Mouse (Mus musculus) R1 (cell line): ENCODE measurements around the gene Tmc2.

ENCODE experiments used
- DNase-seq: peaks from one replicate; pipeline ENCODE4 v3.0.0-alpha.2; 2018; ENCODE audit warnings: low read depth, low spot score

The Tmc2 gene

DNA sequence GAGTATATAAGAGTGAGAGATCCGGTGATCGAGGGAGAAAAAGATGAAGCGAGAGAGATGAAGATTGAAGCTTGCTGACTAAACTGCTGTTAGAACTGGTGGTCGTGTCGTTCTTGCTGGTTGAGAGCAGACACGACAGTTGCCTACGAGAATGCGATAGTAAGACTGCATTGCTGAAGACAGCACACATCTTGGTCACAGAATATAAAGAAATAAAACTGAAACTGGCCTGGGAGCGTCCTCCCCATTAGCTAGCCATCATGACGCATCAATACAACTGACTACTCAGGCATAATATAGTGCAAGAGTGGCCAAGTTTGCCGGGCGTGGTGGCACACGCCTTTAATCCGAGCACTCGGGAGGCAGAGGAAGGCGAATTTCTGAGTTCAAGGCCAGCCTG, at the start of gene Tmc2:
TSS of gene Tmc2 (plus strand) at position 301 of the 400 bp plus-strand sequence.
- DNase-seq: no peak

DNA sequence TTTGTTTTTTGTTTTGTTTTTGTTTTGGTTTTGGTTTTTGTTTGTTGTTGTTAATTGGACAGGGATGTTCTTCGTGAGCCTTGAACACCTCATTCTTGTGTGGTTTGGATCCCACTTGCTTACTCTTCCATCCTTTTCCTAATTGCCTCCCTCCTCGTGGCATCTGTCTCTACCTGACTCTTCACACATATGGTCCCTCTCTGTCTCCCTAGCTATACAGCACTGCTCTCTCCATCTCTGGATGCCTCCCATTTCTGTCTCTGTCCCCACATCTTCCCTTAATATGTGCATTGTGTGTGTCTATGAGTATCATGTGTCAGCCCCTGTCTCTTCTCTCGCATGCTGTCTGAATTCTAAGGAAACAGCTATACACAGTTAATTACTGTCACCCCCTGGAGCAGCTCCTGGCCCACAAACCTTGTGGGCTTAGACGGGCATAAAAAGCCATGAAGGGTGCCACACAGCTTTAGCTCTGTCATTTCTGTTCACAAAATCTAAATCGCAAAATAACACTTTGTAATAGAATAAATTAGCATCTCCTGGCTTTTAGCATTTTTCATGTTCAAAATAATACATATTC, 48.8 kb upstream of the Tmc2 start:
- no peak for DNase-seq

DNA sequence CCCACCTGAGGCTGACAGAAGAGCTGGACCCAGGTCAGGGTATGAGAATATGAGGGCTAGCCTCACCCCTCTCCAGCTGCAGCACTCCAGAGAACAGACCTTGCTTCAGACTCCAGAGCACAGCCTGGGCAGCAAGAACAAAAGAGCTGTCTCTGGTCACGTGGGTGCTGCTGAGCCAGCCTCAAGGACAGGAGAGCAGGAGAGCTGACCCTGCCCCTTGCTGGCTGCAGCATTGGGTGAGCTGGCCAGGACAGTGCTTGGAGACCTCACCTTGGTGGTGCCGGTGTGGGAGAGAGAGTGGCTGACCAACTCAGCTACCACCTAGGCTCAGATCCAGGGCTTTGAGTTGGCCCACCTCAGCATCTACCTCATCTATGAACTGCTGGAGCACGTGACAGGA, 39.8 kb upstream of the Tmc2 start:
- DNase-seq: no peak

DNA sequence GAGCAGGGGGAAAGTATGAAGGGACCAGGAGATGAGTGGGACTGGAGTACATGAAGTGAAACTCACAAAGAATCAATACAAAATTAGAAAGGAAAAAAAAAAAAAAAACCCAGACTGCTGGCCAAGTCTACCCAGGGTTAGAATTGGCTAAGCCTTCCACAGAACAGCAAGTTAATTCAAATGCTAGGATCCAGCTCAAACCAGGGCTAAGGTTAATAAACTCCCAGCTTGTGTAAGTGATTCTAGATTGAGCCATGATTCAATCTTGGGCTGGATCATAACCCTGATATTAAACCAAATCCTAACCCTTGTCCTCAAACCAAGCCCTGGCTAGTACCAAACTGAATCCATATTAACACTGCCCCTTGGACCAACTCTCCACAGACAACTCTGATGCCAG, 39.1 kb upstream of the Tmc2 start:
- no peak for DNase-seq

DNA sequence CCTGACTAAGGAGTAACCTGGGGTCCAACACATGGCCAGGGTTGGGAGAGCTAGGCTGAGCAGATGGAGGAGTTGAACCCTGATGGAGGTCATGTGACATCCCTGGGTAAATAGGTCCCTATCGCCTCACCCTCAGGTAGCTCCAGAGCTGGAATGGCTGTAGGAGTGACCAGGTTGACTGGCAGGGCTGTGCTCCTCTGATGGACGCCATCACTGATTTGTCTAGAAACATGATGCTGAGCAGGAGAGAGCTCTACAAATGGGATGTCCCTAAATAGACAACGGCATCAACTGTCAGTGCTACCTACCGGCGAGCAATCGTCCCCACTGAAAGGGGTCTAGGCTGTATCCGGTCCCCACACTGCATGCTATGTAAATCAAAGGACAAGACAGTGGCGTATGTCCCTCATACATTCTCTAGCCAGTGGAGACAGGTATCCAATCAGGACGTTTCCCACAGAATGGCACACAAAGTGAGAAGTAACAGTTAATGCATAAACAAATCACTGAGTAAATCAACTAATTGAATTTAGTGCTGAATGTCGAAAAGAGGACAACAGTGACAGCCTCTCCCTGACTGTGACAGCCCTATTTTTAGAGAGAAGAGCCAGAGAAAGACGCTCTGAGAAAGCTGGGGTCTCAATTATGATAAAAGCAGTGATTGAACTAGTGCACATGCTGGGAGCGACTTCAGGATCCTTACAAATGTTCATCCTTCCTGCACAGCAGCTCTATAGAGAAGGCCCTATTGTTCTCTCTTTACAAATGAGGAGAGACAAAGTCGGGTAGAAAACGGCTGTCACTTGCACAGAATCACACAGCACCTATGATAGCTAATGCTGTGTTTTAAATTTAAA, 37.5 kb upstream of the Tmc2 start:
- DNase-seq: no peak

DNA sequence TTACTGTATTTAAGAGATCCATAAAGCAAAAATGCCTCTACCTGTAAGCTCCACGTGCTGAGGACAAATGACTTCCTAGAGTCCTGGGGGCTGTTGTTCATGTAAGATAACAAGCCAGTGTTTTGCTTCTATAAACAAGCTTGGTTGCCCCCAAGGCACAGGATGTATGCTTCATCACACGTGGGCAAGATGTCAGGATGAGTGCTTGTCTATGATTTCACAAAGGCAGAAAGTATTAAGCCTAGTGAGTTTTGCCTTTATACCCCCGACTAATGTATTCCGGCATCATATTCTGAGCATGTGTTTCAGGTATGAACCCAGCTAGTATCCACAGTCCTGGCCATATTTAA, 36.9 kb upstream of the Tmc2 start:
- DNase-seq: no peak

DNA sequence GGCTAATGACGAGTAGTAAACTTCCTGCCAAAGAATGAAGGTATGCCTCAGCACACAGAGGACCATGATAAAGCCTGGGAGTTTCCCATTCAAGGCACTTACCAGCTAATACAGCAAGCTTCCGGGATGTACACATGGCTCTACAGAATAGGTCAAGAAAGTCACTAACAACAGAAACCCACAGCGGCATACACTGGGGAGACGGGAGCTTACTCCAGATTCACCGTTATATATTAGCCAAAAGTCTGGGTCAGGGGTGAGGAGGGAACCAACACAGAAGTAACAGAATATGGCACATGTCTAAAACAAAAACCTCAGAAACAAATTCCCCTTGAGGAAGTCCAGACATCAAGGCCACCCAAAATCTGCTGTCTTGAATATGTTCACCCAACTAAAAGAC, 32.3 kb upstream of the Tmc2 start:
- no peak for DNase-seq

DNA sequence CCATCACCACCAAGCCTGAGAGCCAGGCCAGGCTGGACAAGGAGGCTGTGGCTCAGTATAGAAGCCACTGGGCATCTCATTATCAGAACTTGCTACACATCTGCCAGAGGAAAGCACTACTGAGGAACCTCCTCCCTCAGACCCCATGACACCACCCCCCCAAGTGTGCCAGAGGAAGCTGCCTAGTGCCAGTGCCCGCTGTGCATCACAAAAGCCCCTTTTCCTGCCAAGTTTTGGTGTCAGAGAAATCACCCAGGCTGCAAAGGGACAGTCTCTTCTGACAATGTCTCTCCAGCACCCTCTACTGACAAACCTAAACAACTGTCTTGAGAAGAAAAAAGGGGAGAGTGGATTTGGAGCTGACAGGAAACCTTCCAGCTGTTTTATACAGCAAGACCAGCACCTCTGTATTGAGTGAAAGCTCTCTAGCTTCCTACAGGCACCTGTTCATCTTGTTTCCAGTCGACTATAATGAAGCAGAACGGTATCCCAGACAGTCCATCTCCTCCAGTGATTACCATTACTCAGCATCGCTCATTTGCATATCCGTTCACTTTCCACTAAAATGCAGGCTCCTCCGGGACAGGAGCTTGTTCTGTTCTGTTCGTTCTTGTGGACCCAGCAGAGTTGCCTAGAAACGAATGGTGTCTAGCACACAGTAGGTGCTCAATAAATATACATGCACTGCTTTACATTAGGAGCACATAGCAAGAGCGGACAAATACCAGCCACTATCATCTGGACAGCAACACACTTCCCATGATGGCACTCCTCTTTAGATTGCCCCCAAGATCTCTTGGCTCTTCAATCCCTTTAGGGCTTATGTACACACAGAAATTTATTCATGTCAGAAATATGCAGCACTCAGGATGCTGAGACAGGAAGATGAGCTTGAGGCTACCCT, 28.4 kb upstream of the Tmc2 start:
- peak; percentile 73 for DNase-seq

DNA sequence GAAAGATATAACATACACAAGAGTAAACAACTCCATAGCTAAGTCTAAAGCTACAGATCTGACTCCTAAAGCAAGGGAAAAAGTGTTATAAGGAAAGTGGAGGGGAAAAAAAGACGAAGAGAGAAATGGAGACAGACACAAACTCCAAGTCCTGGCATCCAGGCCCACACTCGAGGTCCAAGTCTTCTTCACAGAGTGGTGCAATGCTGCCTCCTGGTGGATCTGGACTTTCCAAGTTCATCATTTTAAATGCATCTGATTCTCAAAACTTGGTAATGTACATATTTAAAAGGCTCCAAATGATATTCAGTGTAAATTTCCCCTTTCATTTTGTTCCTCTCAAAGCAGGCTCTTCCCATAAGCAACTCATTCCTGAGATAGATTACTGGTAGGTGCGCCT, 27.1 kb upstream of the Tmc2 start:
- DNase-seq: peak; percentile 64

DNA sequence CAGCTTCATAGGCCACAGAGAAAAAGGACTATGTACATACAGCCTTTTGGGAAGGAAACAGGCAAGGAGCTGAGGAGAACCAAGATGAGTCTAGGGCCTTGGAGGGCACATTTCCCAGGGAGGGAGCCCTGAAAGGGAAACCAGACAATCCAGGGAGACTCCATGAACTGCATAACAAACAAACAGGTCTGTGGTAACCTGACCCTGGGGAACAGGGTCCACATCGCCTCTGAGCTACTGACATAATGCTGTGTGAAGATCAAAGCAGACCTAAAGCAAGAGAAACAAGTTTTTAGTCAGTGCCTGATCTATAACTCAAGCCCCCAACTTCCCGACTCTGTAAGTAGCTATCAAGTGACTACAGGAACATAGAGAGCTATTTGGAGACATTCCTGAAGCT, 23.3 kb upstream of the Tmc2 start:
- DNase-seq: no peak

DNA sequence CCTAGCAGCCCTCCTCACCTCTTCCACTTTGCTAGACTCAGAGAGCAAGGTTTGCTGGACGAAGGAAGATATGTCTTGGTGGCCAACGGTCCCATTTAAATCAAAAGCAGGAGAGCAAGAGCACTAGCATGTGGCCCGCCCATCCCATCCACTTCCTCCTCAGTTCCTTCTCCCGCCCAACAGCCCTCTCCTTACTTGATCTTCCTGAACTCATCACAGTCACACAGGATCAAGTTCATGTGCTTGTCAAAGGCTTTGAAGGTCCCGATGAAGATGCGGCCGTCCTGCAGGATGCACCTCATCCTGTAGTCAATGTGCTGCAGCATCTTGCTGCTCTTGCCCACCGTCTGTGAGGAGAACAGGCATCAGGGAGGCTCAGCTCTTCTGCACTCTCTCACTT, 18.2 kb upstream of the Tmc2 start:
- DNase-seq: peak; percentile 13

DNA sequence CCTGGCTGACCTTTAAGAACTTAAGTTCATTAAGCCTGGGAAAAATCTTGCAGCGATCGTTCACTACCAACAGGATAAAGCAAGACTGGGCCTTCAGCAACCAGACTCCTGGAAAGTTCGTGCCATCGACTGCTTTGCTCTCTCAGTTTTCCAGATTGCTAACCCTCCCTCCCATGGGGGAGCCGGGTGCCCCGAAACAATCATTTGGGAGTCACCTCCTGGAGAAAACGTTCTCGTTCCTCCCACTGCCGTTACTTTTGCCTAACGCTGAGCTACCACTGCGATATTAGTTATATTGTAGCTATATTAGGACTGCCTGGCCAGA, 16.7 kb upstream of the Tmc2 start:
- DNase-seq: no peak

DNA sequence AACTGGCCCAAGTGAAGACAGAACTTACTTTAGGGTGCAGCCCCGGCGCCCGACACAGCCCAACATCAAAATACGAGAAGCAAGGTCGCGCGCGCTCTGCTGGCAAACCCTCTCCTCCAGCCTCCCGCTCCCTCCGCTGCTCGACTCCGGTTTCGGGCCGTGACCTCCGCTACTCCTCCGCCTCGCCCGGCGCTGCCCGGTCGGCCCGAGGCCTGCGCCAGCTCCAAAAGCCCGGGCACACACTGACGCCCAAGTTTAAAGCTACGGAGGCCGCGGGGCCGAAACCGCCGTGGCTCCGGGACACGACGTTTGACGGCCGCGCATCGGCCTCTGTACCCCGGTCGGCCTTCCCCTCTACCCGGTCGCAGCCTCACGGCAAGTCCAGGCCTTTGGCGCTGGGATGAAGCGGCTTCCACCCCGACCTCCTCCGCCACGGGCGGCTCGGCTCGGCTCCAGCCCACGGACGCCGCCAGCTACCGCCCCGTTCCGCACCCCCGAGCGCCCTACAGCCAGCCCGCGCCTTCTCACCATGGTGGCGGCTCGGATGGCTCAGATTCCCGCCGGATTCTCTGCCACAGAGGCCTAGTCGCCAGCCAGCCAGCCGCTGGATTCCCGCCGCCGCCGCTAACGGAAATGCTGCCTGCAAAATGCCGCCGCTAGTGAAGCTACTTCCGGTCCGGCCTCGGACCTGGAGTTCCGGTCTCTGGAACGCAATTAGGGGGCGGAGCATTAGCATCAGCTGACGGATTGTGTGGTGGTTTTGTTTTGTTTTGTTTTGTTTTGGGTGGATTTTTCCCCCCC, 16.1 kb upstream of the Tmc2 start, which contains the start of gene Snrpb:
TSS of gene Snrpb (minus strand) at position 698 of the 801 bp plus-strand sequence.
- DNase-seq: peak; percentile 93

DNA sequence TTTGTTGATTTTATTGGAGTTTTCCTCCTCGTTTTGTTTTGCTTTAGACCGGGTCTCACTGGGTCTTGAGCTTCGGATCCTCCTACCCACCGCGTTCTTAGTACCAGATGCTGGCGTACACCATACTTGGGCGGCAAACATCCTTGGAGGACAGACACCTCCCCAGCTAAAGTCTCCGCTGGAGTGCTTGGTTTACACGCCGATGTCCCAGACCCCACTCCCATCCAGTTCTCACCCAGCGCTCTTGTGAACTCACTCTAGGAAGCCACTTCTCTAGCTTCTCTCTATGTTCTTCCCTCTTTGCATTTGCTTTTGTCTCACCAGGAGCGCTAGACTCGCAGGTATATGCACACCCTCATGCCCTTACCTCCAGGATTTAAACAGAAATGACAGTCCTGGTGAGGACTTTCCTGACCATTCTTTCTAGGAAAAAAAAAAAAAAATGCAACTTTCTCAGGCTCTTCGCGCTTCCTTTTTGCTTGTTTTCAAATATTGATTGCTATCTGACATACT, 15.4 kb upstream of the Tmc2 start:
- DNase-seq: no peak

DNA sequence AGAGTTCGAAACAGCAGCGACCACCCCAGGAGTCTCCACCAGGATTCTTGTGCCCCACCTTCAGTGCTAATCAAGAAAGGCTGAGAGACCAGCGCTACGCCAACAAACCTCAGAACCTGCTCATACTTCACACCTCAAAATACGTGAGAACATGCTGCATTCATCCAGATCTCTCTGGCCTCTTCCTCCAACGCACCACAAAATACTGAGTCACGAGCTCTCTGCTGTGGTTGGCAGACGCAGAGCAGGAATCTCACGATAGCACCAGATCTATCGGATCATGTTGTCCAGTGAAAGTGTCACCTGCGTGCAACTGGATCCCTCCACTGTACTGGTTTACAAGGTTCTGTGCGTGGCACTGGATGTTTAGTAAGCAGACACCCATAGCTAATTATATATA, 6.6 kb upstream of the Tmc2 start:
- DNase-seq: no peak

DNA sequence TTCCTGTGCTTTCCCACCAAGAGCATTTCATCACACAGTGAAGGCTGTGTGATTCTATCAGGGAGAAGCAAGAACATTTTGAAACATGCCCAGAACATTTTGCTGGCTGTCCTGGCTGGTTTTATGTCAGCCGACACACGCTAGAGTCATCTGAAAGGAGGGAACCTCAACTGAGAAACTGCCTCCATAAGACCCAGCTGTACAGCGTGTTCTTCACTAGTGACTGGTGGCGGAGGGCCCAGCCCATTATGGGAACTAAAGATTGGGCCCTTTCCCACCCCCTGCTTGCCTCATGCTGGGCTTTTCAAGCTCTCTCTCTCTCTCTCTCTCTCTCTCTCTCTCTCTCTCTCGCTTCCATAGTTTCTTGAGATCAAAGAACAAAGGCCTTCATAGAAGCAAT, 6.0 kb downstream of the Tmc2 start:
- no peak for DNase-seq

DNA sequence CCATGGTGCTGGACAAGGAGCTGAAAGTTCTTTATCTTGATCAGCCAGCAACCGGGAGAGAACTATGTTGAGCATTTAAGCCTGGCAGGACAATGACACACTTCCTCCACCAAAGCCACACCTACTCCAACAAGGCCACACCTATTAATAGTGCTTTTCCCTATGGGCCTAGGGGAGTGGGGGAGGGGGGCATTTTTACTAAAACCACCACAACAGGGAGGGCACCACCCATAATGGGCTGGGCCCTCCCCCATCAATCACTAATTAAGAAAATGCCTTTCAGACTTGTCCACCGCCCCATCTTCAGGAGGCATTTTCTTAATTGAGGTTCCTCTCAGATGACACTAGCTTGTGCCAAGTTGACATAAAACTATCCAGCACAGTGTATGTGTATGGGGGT, 12.4 kb downstream of the Tmc2 start:
- DNase-seq: peak; percentile 72

DNA sequence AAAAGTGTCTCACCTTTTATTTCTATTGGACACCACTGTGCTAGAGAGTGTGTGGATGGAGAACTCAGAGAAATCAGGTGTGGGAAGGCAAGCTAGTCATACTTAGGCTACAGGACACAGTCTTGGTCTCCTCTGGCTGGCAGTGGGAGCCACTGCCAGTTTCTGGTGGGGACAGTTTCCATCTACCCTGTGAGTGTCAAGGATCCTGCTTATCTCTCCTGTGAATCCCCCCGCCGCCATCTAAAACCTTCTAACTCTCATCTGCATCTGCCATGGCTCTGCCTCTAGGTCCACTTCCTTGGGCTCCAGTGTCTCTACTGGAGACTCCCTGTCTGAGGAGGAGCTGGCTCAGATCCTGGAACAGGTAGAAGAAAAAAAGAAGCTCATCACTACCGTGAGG, 13.0 kb downstream of the Tmc2 start:
- peak; percentile 81 for DNase-seq

DNA sequence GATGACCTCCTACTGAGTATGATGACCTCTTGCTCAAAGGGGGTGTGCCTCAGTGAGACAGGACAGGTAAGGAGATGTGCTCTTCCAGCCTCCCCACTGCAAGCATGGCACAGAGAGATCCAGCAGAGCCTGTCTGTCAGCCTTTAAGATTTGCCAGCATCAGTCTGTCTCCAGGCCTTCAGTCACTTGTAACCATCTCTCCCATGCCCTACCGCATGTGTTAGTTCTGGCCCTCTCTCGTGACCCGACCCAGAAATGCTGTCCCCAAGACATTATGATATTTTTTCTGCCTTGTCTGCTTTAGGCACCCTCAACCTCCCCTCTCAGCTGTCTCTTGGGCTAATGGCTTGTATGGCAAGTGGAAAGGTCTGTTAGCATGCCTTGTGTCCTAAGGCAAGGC, 14.6 kb downstream of the Tmc2 start:
- DNase-seq: peak; percentile 31

DNA sequence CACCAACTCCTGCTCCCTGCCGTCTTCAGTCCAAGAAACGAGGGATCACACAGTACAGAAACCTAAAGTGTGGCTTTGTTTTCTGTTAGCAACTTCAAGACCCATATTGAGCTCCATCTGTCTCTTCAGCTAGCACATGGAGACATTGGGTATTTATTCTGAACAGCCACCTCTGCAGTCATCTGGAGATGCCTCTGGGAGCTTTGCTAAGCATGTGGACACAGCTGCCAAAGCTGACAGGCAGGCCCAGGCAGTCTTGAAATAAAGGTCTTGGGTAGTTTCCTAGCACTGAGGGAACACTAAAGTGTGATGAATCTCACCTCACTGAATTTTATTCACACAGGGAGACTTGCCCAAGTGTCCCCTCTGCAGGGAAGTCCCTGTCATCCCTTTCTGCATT, 16.6 kb downstream of the Tmc2 start:
- no peak for DNase-seq

DNA sequence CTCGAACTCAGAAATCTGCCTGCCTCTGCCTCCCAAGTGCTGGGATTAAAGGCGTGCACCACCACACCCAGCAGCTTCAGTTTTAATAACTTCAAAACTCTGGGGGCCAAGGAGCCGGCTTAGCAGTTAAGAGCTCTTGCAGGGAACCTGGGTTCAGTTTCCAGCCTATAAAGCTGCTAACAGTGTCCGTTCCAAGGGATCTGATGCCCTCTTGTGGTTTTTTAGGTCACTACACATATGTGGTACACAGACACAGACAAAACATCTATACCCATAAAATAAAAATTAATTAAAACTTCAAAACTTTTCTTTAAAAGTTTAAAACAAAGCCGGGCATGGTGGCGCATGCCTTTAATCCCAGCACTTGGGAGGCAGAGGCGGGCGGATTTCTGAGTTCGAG, 51.9 kb downstream of the Tmc2 start:
- DNase-seq: peak; percentile 56

DNA sequence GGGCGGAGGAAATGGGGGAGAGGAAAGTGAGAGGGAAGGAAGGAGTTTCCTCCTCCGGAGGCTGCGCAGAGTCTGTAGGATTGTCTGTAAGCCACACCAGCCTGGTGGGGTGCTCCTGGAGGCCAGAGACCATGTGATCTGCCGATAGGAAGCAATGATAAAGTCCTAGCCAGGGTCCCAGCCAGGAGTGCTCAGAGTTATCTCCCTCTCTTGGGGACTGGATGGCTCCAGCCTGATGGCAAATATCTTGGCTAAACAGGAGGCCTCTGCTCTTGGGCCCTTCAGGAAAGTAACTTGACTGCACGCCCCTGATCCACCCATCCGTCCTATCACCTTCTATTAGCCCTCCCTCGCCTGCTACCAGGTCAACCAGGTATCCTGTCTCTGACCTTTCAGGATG, 53.2 kb downstream of the Tmc2 start:
- DNase-seq: no peak
